Mouse (Mus musculus): ENCODE measurements around the gene Hspb9. TPM values are rescaled to one million over a fixed set of nuclear protein-coding genes. Genes with fewer than 3 reads are reported as not detected.

The Hspb9 gene
- polyA plus RNA-seq, 1 experiment, result 8.9 TPM

GRCm38 (mm10) chr11:100705095-100705747 lies 8.4 kb upstream of the Hspb9 start:
- DNase-seq (ENCODE audit: low read depth), result no peak

DNA sequence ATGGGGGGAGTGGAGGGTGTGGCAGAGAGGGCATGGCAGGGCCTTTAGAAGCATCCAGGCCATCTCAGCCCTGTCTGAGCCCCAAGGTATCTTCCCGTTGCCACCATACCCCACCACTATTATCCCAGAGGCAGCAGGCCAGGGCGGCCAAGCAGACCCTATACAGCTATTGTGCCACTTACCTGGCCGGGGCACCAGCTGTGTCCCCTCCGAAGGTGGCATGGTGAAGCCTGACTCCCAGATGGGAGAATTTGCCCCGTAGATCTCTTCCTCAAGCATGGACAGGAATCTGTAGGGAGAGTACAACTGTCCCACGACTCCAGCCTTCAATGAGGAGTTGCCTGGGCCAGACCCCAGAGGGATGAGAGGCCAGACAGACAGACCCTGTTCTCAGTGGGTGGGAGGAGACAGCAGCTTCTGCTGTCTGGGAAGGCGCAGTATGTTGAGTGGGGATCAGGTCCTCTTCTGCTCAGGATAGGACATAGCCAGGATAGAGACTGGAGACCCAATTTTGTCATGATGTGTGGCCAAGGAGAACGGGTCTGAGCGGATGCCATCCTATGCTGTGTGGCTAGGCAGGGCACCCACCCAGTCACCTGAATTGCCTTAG lies 4.3 kb upstream of the Hspb9 start:
- no peak for DNase-seq (ENCODE audit: low read depth)

DNA sequence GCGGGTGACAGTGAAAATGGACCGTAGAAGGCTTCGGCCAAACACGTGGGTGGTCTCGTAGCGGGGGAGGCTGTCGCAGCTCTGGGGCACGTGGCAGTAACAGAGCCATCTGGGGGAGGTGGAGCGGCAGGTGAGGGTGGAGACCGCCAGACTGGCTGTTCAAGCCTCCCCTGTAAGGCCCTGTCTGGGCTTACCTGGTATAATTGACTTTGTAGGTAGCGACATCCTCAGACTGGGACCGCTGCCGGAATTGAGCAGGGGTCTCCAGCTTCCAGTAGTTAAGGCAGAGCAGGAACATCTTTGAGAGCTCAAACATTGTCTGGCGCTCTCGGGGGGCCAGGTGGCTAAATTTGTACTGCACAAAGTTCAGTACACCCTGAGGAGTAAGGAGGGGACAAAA lies 3.1 kb upstream of the Hspb9 start:
- DNase-seq (ENCODE audit: low read depth), result no peak

DNA sequence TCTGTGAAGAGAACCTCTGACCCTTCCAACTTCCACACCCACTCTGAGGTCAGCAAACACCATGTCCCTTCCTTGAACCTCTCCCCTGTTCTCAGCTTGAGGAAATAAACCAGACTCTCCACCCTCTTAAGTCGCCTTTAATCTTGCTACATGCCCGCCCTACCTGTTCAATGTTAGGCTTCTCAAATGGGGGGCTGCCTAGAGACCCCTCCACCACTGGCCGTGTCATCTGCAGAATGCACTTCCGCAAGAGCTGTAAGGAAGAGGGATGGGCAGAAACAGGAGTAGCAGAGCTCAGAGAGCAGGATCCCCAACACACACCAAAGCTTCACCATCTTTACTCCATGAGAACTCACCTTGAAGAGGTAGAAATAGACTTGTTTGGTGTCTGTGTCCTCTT lies 2.7 kb upstream of the Hspb9 start:
- DNase-seq (ENCODE audit: low read depth), result no peak

DNA sequence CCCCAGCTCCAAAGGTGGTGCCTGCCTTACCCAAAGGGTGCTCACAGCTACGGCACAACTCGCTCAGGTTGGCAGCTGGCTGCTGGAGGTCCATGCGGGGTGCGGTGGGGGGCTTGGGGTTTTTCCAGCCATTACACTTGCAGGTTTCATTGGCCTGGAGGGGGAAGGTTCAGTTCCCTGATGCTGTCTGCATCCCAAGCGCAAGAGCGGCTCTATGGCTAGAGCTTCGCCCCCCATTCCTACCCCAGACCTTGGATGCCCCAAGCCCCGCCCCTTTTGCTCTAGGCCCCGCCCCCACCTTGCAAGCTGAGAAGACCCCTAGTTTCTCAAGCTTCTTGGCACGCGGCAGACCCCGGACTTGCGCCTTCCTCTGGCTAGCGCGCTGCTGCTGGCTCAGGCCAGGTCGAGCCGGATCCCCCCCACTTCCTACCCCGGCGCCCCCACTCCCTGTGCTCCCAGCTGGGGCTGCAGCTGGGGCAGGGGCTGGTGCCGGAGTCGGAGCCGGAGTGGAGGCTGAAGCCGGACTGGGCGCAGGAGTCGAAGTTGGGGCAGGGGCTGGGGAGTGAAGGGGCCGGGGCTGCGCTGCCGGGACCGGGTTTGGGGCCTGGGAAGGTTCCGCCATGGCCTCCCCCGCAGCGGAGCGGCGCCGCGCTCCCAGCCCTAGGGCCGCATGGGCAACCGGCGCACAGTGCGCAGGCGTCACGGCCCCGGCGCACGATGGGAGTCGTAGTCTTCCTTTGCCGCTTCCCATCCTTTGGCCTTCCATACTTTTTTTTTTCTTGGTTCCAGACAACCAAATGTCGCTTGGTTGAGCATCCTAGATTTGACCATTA lies 1.7 kb upstream of the Hspb9 start, which contains the start of gene Kat2a:
Gene Kat2a, minus strand, starts transcription at position 683 of the 833 bp plus-strand sequence.
- DNase-seq (ENCODE audit: low read depth), result no peak

- DNase-seq (ENCODE audit: low read depth), result no peak
These were observed 476 bp upstream of the Hspb9 start for GRCm38 (mm10) chr11:100713174-100713573.

GRCm38 (mm10) chr11:100714534-100714915 lies 875 bp downstream of the Hspb9 start:
- no peak for DNase-seq (ENCODE audit: low read depth)

DNA sequence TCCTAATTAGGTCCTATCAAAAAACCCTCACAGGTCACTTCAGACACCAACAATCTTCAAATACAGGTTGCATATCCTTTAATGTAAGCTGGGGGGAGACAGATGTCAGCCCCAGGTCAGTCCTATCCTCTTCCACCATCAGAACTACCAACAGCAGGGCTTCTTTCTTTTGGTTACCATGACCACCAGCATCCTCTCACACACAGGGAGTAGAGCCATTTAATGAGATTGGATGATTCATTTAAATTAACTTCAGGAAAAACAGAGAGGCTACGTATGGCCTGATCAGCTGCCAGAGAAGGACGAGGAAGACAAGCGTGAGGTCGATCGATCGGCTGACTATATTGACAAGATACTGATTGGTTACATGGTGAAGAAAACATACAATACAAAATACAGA lies 1.3 kb downstream of the Hspb9 start:
- no peak for DNase-seq (ENCODE audit: low read depth)

- DNase-seq (ENCODE audit: low read depth), result no peak
These were observed 3.0 kb downstream of the Hspb9 start for GRCm38 (mm10) chr11:100716649-100717048.

GRCm38 (mm10) chr11:100718462-100718861 lies 4.8 kb downstream of the Hspb9 start:
- DNase-seq (ENCODE audit: low read depth), result no peak

GRCm38 (mm10) chr11:100718866-100719265 lies 5.2 kb downstream of the Hspb9 start:
- no peak for DNase-seq (ENCODE audit: low read depth)

DNA sequence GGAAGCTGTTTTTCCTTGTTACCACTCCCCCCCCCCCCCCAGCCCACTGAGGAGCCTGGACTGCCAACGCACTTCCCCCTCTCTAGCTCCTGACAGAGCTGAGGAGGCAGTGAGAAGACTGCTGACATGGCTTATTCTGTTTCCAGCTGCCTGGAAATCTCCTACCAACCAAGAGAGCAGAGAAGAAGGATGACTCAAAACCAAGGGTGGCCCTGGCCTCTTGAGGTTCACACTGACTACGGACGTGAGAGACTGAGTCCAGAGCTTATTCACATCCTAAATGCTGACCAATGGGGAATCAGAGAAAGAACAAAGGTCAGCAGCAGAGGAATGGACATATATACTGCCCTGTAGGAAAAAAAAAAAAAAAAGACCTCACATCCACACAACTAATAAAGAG lies 5.7 kb downstream of the Hspb9 start:
- no peak for DNase-seq (ENCODE audit: low read depth)

- DNase-seq (ENCODE audit: low read depth), result no peak
These were observed 6.2 kb downstream of the Hspb9 start for GRCm38 (mm10) chr11:100719893-100720292.

GRCm38 (mm10) chr11:100720345-100720744 lies 6.7 kb downstream of the Hspb9 start:
- DNase-seq (ENCODE audit: low read depth), result no peak

- no peak for DNase-seq (ENCODE audit: low read depth)
These were observed 7.6 kb downstream of the Hspb9 start for GRCm38 (mm10) chr11:100721254-100721653.

DNA sequence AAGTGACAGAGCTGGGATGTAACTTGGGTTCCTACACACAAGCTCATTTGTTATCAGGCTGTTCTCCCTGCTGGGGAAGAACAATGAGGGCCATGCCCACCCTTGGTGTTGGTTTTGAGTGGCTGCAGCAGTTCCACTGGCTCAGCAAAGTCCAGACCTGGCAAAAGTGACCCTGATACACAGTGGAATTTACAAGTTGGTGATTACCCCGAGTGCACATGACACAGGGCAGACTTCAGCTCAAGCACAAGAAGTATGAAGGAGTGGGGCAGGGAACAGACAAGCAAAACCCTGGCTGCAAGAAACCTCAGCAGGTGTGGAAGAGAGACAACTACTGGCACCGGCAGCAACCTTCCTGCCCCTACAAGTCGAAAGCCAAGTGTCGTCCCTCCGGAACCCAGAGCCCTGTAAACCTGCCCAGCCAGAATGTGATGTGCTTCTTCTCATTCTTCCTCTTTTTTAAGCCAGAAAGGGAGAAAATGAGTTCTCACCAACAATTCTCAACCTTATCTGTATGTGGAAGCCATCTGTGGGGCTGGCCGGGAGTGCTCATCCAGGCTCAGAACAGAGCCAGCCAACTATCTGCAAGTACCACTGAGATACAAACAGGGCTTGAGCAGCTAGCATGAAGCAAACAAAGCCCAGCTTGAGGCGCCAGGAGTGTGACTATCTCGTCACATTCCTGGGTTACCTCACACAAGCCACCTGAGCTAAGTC lies 8.3 kb downstream of the Hspb9 start:
- DNase-seq (ENCODE audit: low read depth), result no peak

GRCm38 (mm10) chr11:100722493-100723028 lies 8.9 kb downstream of the Hspb9 start:
- no peak for DNase-seq (ENCODE audit: low read depth)

GRCm38 (mm10) chr11:100724919-100725512 lies 11.4 kb downstream of the Hspb9 start:
- no peak for DNase-seq (ENCODE audit: low read depth)

DNA sequence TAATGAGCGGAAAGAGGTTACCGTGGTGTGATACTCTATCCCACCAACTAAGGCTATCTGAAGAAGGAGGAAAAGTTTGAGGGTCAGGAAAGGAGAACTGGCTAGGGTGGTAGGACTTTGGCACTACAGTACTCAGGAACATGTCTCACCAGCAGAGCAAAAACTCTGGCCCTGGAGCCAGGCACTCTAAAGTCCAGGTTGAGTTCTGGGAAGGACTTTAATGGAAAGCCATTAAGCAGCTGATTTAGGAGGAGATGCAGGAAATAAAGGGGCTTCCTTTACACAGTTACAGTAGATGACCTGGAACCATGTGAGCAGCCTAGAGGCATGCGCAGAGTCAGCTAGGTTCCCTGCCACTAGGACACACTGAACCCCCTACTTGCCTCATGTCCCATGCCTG lies 13.6 kb downstream of the Hspb9 start:
- no peak for DNase-seq (ENCODE audit: low read depth)

DNA sequence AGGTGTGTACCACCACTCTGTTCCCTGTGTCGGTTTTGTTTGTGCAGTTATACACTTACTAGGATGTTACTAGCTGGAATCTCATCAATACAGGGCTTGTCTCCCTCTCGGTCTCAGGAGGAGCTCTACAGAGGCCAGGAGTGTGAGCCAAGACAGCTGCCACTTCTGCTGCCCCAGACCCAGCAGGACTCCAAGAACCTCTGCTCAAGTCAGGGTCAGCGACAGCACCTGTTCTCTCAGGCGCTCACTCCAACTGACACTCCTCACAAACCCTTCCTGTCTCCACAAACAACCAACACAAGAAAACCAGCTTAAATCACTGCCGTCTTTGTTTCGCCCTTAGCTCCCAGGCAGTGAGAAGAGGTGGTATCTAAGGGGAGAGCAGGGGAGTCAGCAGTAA lies 15.0 kb downstream of the Hspb9 start:
- DNase-seq (ENCODE audit: low read depth), result no peak

DNA sequence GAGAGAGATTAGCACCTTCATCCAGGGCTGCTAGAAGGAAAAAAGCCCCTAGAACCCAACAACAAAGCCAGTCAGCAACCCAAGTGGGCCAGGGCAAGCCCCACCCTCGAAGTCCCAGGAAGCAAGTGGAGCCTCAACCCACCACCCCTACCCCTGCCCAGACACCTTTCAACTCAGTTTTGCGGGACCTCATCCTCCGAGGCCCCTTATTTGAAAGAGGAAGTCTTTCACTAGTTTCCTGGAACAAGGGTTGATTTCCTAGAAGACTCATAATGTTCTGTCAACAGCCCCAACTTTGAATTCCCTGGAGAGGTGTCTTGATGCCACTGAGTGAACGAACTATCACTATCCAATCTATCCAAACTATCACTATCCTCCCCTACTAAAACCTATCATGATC lies 16.3 kb downstream of the Hspb9 start:
- no peak for DNase-seq (ENCODE audit: low read depth)

All from gonadal fat pad, adult 2 months (tissue).